Mouse (Mus musculus) spleen, adult 2 months (tissue): ENCODE results near the gene Tprkb.

Experiments used
- CTCF ChIP-seq: fragments of 200-500 bp; IDR thresholded peaks from 2 replicates; pipeline ENCODE4 v1.5.1; 2011; ENCODE audit warnings: mild to moderate bottlenecking, inconsistent platforms; ENCODE audit not compliant: insufficient read depth, insufficient read length, insufficient replicate concordance; ENCODE audit errors: extremely low read depth
- POLR2A ChIP-seq: fragments of 200-500 bp; IDR thresholded peaks from 2 replicates; pipeline ENCODE4 v1.6.1; 2011; ENCODE audit warnings: low read depth, low read length, inconsistent platforms

GRCm38 (mm10) chr6:85942469-85942868, 30.8 kb downstream of the Tprkb start:
- TF ChIP-seq CTCF: no peak
- TF ChIP-seq POLR2A: no peak
